Mouse (Mus musculus) limb, embryonic 10.5 days (tissue): ENCODE results near the gene Fgfr4. TPM values are rescaled to one million over a fixed set of nuclear protein-coding genes. Genes with fewer than 3 reads are reported as not detected.

ENCODE experiments used
- DNase-seq: peaks from one replicate; pipeline ENCODE4 v3.0.0-alpha.2; 2017; ENCODE audit warnings: low spot score
- H3K27ac ChIP-seq: fragments of 300-500 bp; sonication (generic); 2 replicates; pipeline ENCODE4 v1.5.1; 2016; ENCODE audit warnings: mild to moderate bottlenecking
- H3K27me3 ChIP-seq: fragments of 300-500 bp; sonication (generic); 2 replicates; pipeline ENCODE4 v1.6.1; 2016; ENCODE audit warnings: low read depth, mild to moderate bottlenecking; ENCODE audit not compliant: poor library complexity, severe bottlenecking
- H3K36me3 ChIP-seq: fragments of 300-500 bp; sonication (generic); 2 replicates; pipeline ENCODE4 v1.6.1; 2016; ENCODE audit warnings: mild to moderate bottlenecking, moderate library complexity
- H3K4me1 ChIP-seq: fragments of 300-500 bp; sonication (generic); 2 replicates; pipeline ENCODE4 v1.6.1; 2016
- H3K4me3 ChIP-seq: fragments of 300-500 bp; sonication (generic); 2 replicates; pipeline ENCODE4 v1.5.1; 2016; ENCODE audit warnings: mild to moderate bottlenecking, moderate library complexity
- H3K9me3 ChIP-seq: fragments of 300-500 bp; sonication (generic); replicated peaks from 2 replicates; pipeline ENCODE4 v1.6.1; 2016; ENCODE audit warnings: mild to moderate bottlenecking
- WGBS: fragments of 180-500 bp; shearing (Covaris S2); methylation state at CpG from one replicate; pipeline ENCODE4 v1.1.7; 2016; 5-methylcytosine and 5-hydroxymethylcytosine counted together
- polyA plus RNA-seq: library from polyadenylated mRNA; unstranded; fragments of >200 nt; fragmentation: Nextera tagmentation; extraction: Ambion mirVana; gene quantifications from 2 replicates; pipeline ENCODE4 v1.2.1, GENCODE M21; 2016

Gene Fgfr4
- polyA plus RNA-seq, 1 experiment from 2014 or later: 2.1 TPM

- Histone ChIP-seq H3K9me3 (no peaks in the 10 kb centered on the region), H3K4me3 (no peak overlapping the region), H3K4me1 (no peaks in the 10 kb centered on the region), H3K36me3 (no peaks in the 10 kb centered on the region), H3K27me3 (no peaks in the 10 kb centered on the region), H3K27ac (no peak overlapping the region)
- WGBS: 56% methylated on average over 7 of the region's 7 CpGs
- DNase-seq: no peak
Measured at GRCm38 (mm10) chr13:55162365-55162764, 9.9 kb downstream of the Fgfr4 start.

GRCm38 (mm10) chr13:55163553-55163952 is 11.1 kb downstream of the Fgfr4 start:
- Histone ChIP-seq H3K27ac (no peak overlapping the region), H3K4me1 (no peaks in the 10 kb centered on the region), H3K27me3 (no peaks in the 10 kb centered on the region), H3K4me3 (no peak overlapping the region), H3K9me3 (no peaks in the 10 kb centered on the region), H3K36me3 (no peaks in the 10 kb centered on the region)
- 82% methylated on average over 5 of the region's 5 CpGs for WGBS
- DNase-seq: no peak

GRCm38 (mm10) chr13:55165831-55166339 is 13.4 kb downstream of the Fgfr4 start:
- Histone ChIP-seq H3K9me3 (no peaks in the 10 kb centered on the region), H3K4me3 (no peak overlapping the region), H3K4me1 (peaks cover 7% of the 10 kb centered on the region), H3K27me3 (no peaks in the 10 kb centered on the region), H3K36me3 (no peaks in the 10 kb centered on the region), H3K27ac (no peak overlapping the region)
- DNase-seq: no peak
- WGBS: 93% methylated on average over 16 of the region's 16 CpGs

- 88% methylated on average over 32 of the region's 32 CpGs for WGBS
- Histone ChIP-seq H3K9me3 (no peaks in the 10 kb centered on the region), H3K27me3 (no peaks in the 10 kb centered on the region), H3K27ac (no peak overlapping the region), H3K36me3 (no peaks in the 10 kb centered on the region), H3K4me1 (peaks cover 16% of the 10 kb centered on the region), H3K4me3 (no peak overlapping the region)
- DNase-seq: no peak
Measured at GRCm38 (mm10) chr13:55166806-55167725, 14.6 kb downstream of the Fgfr4 start.

- H3K9me3 ChIP-seq: no peaks in the 10 kb centered on the region
- no peaks in the 10 kb centered on the region for H3K27me3 ChIP-seq
- 87% methylated on average over 11 of the region's 11 CpGs for WGBS
- H3K27ac ChIP-seq: no peak overlapping the region
- no peak for DNase-seq
- H3K4me1 ChIP-seq: peaks cover 23% of the 10 kb centered on the region
- H3K36me3 ChIP-seq: no peaks in the 10 kb centered on the region
- no peak overlapping the region for H3K4me3 ChIP-seq
Measured at GRCm38 (mm10) chr13:55167798-55168197, 15.4 kb downstream of the Fgfr4 start.

- DNase-seq: no peak
- WGBS: 99% methylated on average over 5 of the region's 5 CpGs
- Histone ChIP-seq H3K9me3 (no peaks in the 10 kb centered on the region), H3K27me3 (no peaks in the 10 kb centered on the region), H3K36me3 (no peaks in the 10 kb centered on the region), H3K27ac (no peak overlapping the region), H3K4me1 (peaks cover 23% of the 10 kb centered on the region), H3K4me3 (no peak overlapping the region)
Measured at GRCm38 (mm10) chr13:55168255-55168654, 15.8 kb downstream of the Fgfr4 start.

GRCm38 (mm10) chr13:55168958-55169369 is 16.5 kb downstream of the Fgfr4 start:
- 82% methylated on average over 13 of the region's 13 CpGs for WGBS
- peaks cover 23% of the 10 kb centered on the region for H3K4me1 ChIP-seq
- peak overlapping the region; percentile 56; the same call in 1 of the 2 replicates for H3K27ac ChIP-seq
- no peaks in the 10 kb centered on the region for H3K27me3 ChIP-seq
- no peaks in the 10 kb centered on the region for H3K36me3 ChIP-seq
- no peak overlapping the region for H3K4me3 ChIP-seq
- no peaks in the 10 kb centered on the region for H3K9me3 ChIP-seq
- no peak for DNase-seq

GRCm38 (mm10) chr13:55171517-55172335 is 19.3 kb downstream of the Fgfr4 start:
- Histone ChIP-seq H3K4me3 (peak overlapping the region; percentile 32), H3K27ac (peak overlapping the region; percentile 33; the same call in 1 of the 2 replicates)
- WGBS: 19% methylated on average over 26 of the region's 26 CpGs

GRCm38 (mm10) chr13:55172336-55172770 is 19.9 kb downstream of the Fgfr4 start:
- 55% methylated on average over 7 of the region's 7 CpGs for WGBS
- Histone ChIP-seq H3K4me1 (peaks cover 29% of the 10 kb centered on the region), H3K9me3 (no peaks in the 10 kb centered on the region), H3K36me3 (no peaks in the 10 kb centered on the region), H3K27me3 (no peaks in the 10 kb centered on the region), H3K27ac (peak overlapping the region; percentile 33; the same call in 1 of the 2 replicates), H3K4me3 (no peak overlapping the region)
- no peak for DNase-seq

More at GRCm38 (mm10) chr13:55171517-55172335, 19.3 kb downstream of the Fgfr4 start:
- Histone ChIP-seq H3K36me3 (no peaks in the 10 kb centered on the region), H3K9me3 (no peaks in the 10 kb centered on the region), H3K4me1 (peaks cover 29% of the 10 kb centered on the region), H3K27me3 (no peaks in the 10 kb centered on the region)
- DNase-seq: peak; percentile 63

- DNase-seq: no peak
- Histone ChIP-seq H3K36me3 (no peaks in the 10 kb centered on the region), H3K4me1 (peaks cover 25% of the 10 kb centered on the region), H3K27ac (no peak overlapping the region), H3K27me3 (no peaks in the 10 kb centered on the region), H3K9me3 (no peaks in the 10 kb centered on the region), H3K4me3 (no peak overlapping the region)
- 76% methylated on average over 11 of the region's 11 CpGs for WGBS
Measured at GRCm38 (mm10) chr13:55174347-55174746, 21.9 kb downstream of the Fgfr4 start.

GRCm38 (mm10) chr13:55176265-55176664 is 23.8 kb downstream of the Fgfr4 start:
- Histone ChIP-seq H3K4me1 (peaks cover 24% of the 10 kb centered on the region), H3K9me3 (no peaks in the 10 kb centered on the region), H3K36me3 (no peaks in the 10 kb centered on the region), H3K27ac (no peak overlapping the region), H3K27me3 (no peaks in the 10 kb centered on the region), H3K4me3 (no peak overlapping the region)
- 91% methylated on average over 6 of the region's 6 CpGs for WGBS
- no peak for DNase-seq

GRCm38 (mm10) chr13:55177903-55178496 is 25.6 kb downstream of the Fgfr4 start:
- H3K27ac ChIP-seq: peak overlapping the region; percentile 33; the same call in 1 of the 2 replicates
- DNase-seq: no peak
- H3K9me3 ChIP-seq: no peaks in the 10 kb centered on the region
- no peaks in the 10 kb centered on the region for H3K36me3 ChIP-seq
- peaks cover 11% of the 10 kb centered on the region for H3K4me1 ChIP-seq
- H3K27me3 ChIP-seq: no peaks in the 10 kb centered on the region
- H3K4me3 ChIP-seq: no peak overlapping the region
- 64% methylated on average over 4 of the region's 4 CpGs for WGBS
